Mouse (Mus musculus): Measurements from ENCODE around the gene Plekhg4. TPM values are rescaled to one million over a fixed set of nuclear protein-coding genes. Genes with fewer than 3 reads are reported as not detected.

Gene Plekhg4
- polyA plus RNA-seq, 1 experiment: 1.5 TPM

- Histone ChIP-seq H3K36me3 (ENCODE audit: control insufficient read depth, insufficient read depth, low read length) (no peaks in the 10 kb centered on the region), H3K27ac (ENCODE audit: control insufficient read depth, insufficient read depth, low read length) (no peak overlapping the region), H3K4me3 (ENCODE audit: control insufficient read depth, insufficient read depth, low read length) (no peak overlapping the region), H3K27me3 (ENCODE audit: control insufficient read depth, insufficient read depth, low read length) (no peaks in the 10 kb centered on the region), H3K4me1 (replicated peaks; ENCODE audit: control insufficient read depth, insufficient read depth, low read length) (peaks cover 7% of the 10 kb centered on the region; the same call in 1 of the 2 replicates)
- no peak for DNase-seq
- TF ChIP-seq CTCF (IDR thresholded peaks at IDR 0.05; ENCODE audit: borderline replicate concordance, control insufficient read depth, extremely low read depth, insufficient read depth, low read length, poor library complexity): no peak
- no peak for TF ChIP-seq POLR2A (IDR thresholded peaks at IDR 0.05; ENCODE audit: control insufficient read depth, extremely low read depth, insufficient read depth, low read length, poor library complexity)
- 82% methylated on average over 12 of the region's 12 CpGs for WGBS
Measured at GRCm38 (mm10) chr8:105393089-105393787, 20.2 kb downstream of the Plekhg4 start.

GRCm38 (mm10) chr8:105393915-105394314, 20.8 kb downstream of the Plekhg4 start:
- 89% methylated on average over 7 of the region's 7 CpGs for WGBS
- no peak for DNase-seq
- TF ChIP-seq POLR2A (IDR thresholded peaks at IDR 0.05; ENCODE audit: control insufficient read depth, extremely low read depth, insufficient read depth, low read length, poor library complexity): no peak
- Histone ChIP-seq H3K4me1 (replicated peaks; ENCODE audit: control insufficient read depth, insufficient read depth, low read length) (peaks cover 7% of the 10 kb centered on the region; the same call in 1 of the 2 replicates), H3K36me3 (ENCODE audit: control insufficient read depth, insufficient read depth, low read length) (no peaks in the 10 kb centered on the region), H3K27me3 (ENCODE audit: control insufficient read depth, insufficient read depth, low read length) (no peaks in the 10 kb centered on the region), H3K27ac (ENCODE audit: control insufficient read depth, insufficient read depth, low read length) (no peak overlapping the region), H3K4me3 (ENCODE audit: control insufficient read depth, insufficient read depth, low read length) (no peak overlapping the region)

- H3K27ac ChIP-seq (ENCODE audit: control insufficient read depth, insufficient read depth, low read length): no peak overlapping the region
- H3K4me3 ChIP-seq (ENCODE audit: control insufficient read depth, insufficient read depth, low read length): no peak overlapping the region
- H3K27me3 ChIP-seq (ENCODE audit: control insufficient read depth, insufficient read depth, low read length): no peaks in the 10 kb centered on the region
- 0 out of 2 replicates have a peak, but pooled peaks cover 3% of the 10 kb centered on the region for H3K4me1 ChIP-seq (replicated peaks; ENCODE audit: control insufficient read depth, insufficient read depth, low read length)
- DNase-seq: peak; percentile 44
- TF ChIP-seq POLR2A (IDR thresholded peaks at IDR 0.05; ENCODE audit: control insufficient read depth, extremely low read depth, insufficient read depth, low read length, poor library complexity) (no peak), CTCF (IDR thresholded peaks at IDR 0.05; ENCODE audit: borderline replicate concordance, control insufficient read depth, extremely low read depth, insufficient read depth, low read length, poor library complexity) (no peak)
- WGBS: 44% methylated on average over 3 of the region's 3 CpGs
- H3K36me3 ChIP-seq (ENCODE audit: control insufficient read depth, insufficient read depth, low read length): no peaks in the 10 kb centered on the region
Measured at GRCm38 (mm10) chr8:105397747-105398146, 24.7 kb downstream of the Plekhg4 start.

GRCm38 (mm10) chr8:105400016-105400415, 26.9 kb downstream of the Plekhg4 start:
- Histone ChIP-seq H3K27ac (ENCODE audit: control insufficient read depth, insufficient read depth, low read length) (no peak overlapping the region), H3K27me3 (ENCODE audit: control insufficient read depth, insufficient read depth, low read length) (no peaks in the 10 kb centered on the region), H3K4me1 (replicated peaks; ENCODE audit: control insufficient read depth, insufficient read depth, low read length) (no peaks in the 10 kb centered on the region), H3K36me3 (ENCODE audit: control insufficient read depth, insufficient read depth, low read length) (no peaks in the 10 kb centered on the region), H3K4me3 (ENCODE audit: control insufficient read depth, insufficient read depth, low read length) (no peak overlapping the region)
- DNase-seq: no peak
- TF ChIP-seq POLR2A (IDR thresholded peaks at IDR 0.05; ENCODE audit: control insufficient read depth, extremely low read depth, insufficient read depth, low read length, poor library complexity) (no peak), CTCF (IDR thresholded peaks at IDR 0.05; ENCODE audit: borderline replicate concordance, control insufficient read depth, extremely low read depth, insufficient read depth, low read length, poor library complexity) (no peak)
- WGBS: 94% methylated on average over 5 of the region's 5 CpGs

- no peaks in the 10 kb centered on the region for H3K36me3 ChIP-seq (ENCODE audit: control insufficient read depth, insufficient read depth, low read length)
- 87% methylated on average over 8 of the region's 8 CpGs for WGBS
- H3K27me3 ChIP-seq (ENCODE audit: control insufficient read depth, insufficient read depth, low read length): no peaks in the 10 kb centered on the region
- H3K4me1 ChIP-seq (replicated peaks; ENCODE audit: control insufficient read depth, insufficient read depth, low read length): no peaks in the 10 kb centered on the region
- no peak overlapping the region for H3K27ac ChIP-seq (ENCODE audit: control insufficient read depth, insufficient read depth, low read length)
- TF ChIP-seq CTCF (IDR thresholded peaks at IDR 0.05; ENCODE audit: borderline replicate concordance, control insufficient read depth, extremely low read depth, insufficient read depth, low read length, poor library complexity) (no peak), POLR2A (IDR thresholded peaks at IDR 0.05; ENCODE audit: control insufficient read depth, extremely low read depth, insufficient read depth, low read length, poor library complexity) (no peak)
- no peak overlapping the region for H3K4me3 ChIP-seq (ENCODE audit: control insufficient read depth, insufficient read depth, low read length)
- no peak for DNase-seq
Measured at GRCm38 (mm10) chr8:105403467-105403866, 30.4 kb downstream of the Plekhg4 start.

GRCm38 (mm10) chr8:105404496-105404895, 31.4 kb downstream of the Plekhg4 start:
- no peak overlapping the region for H3K27ac ChIP-seq (ENCODE audit: control insufficient read depth, insufficient read depth, low read length)
- TF ChIP-seq CTCF (IDR thresholded peaks at IDR 0.05; ENCODE audit: borderline replicate concordance, control insufficient read depth, extremely low read depth, insufficient read depth, low read length, poor library complexity) (no peak), POLR2A (IDR thresholded peaks at IDR 0.05; ENCODE audit: control insufficient read depth, extremely low read depth, insufficient read depth, low read length, poor library complexity) (no peak)
- H3K4me3 ChIP-seq (ENCODE audit: control insufficient read depth, insufficient read depth, low read length): no peak overlapping the region
- no peaks in the 10 kb centered on the region for H3K36me3 ChIP-seq (ENCODE audit: control insufficient read depth, insufficient read depth, low read length)
- no peaks in the 10 kb centered on the region for H3K27me3 ChIP-seq (ENCODE audit: control insufficient read depth, insufficient read depth, low read length)
- 91% methylated on average over 1 of the region's 1 CpGs for WGBS
- no peak for DNase-seq
- H3K4me1 ChIP-seq (replicated peaks; ENCODE audit: control insufficient read depth, insufficient read depth, low read length): no peaks in the 10 kb centered on the region

GRCm38 (mm10) chr8:105406416-105406815, 33.3 kb downstream of the Plekhg4 start:
- TF ChIP-seq POLR2A (IDR thresholded peaks at IDR 0.05; ENCODE audit: control insufficient read depth, extremely low read depth, insufficient read depth, low read length, poor library complexity) (no peak), CTCF (IDR thresholded peaks at IDR 0.05; ENCODE audit: borderline replicate concordance, control insufficient read depth, extremely low read depth, insufficient read depth, low read length, poor library complexity) (no peak)
- H3K4me1 ChIP-seq (replicated peaks; ENCODE audit: control insufficient read depth, insufficient read depth, low read length): no peaks in the 10 kb centered on the region
- H3K27ac ChIP-seq (ENCODE audit: control insufficient read depth, insufficient read depth, low read length): no peak overlapping the region
- DNase-seq: no peak
- no peaks in the 10 kb centered on the region for H3K36me3 ChIP-seq (ENCODE audit: control insufficient read depth, insufficient read depth, low read length)
- WGBS: 88% methylated on average over 10 of the region's 10 CpGs
- no peak overlapping the region for H3K4me3 ChIP-seq (ENCODE audit: control insufficient read depth, insufficient read depth, low read length)
- H3K27me3 ChIP-seq (ENCODE audit: control insufficient read depth, insufficient read depth, low read length): no peaks in the 10 kb centered on the region
